Mouse (Mus musculus): ENCODE data around the gene Nedd4. TPM values are rescaled to one million over a fixed set of nuclear protein-coding genes. Genes with fewer than 3 reads are reported as not detected.
A peak's percentile ranks its signal among the peaks of the same experiment; 100 is the strongest.

The Nedd4 gene
- total RNA-seq, 2 experiments from 2014 or later = 250 to 283 TPM

DNA sequence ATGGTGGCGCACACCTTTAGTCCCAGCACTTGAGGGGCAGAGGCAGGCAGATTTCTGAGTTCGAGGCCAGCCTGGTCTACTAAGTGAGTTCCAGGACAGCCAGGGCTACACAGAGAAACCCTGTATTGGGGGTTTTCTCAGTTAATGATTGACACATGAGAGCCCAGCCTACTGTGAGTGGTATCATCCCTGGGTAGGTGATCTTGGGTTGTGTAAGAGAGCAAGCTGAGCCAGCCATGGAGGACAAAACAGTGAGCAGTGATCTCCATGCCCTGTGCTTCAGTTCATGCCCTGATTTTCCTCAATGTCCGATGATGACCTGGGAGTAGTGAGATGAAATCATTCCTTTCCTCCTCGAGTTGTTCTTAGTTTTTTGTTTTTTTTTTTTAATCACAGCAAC lies 112.9 kb downstream of the Nedd4 start:
- DNase-seq = no peak
- intact Hi-C loops (cut with DNase I) = no loop called here

DNA sequence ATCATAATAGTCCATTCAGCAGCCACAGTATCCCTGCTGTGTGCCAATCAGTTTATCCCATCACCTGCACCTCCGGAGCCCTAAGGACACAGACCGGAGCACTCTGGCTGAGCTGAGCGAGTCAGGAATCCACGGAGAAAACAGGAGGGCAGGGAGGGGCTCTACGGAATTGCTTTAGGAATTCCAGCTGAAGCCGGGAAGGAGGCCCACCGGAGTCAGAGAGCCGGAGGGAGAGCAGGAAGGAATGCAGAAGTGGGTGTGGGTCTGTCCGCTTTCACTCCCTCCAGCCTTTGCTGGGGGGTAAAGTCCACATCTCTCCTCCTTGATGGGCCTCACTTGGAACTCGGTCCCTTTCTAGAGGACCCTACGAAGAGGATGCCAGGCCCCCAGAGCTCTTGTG lies 116.9 kb downstream of the Nedd4 start:
- no peak for DNase-seq

DNA sequence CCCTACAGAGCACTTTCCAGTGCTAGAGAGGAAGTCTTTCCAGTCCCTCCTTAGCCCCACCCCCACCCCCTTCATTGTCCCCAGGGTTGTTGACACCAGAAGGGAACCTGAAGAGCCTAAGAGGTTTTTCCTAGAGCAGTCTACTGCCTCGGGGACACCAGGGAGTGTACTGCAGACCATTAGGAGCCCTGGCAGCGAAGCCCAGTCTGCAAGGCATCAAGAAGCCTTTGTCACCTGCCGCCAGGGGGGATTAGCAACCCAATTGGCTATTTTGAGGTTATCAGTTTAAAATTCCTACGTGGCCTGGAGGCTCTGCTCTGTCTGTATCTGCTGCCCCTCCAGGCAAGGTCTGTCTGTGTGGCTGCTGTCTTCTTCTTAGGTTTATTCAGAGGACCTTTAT lies 117.6 kb downstream of the Nedd4 start:
- intact Hi-C loops (cut with DNase I) = no loop called here
- DNase-seq = no peak

More for the DNA sequence above, 116.9 kb downstream of the Nedd4 start:
- intact Hi-C loops (cut with DNase I) = no loop called here

DNA sequence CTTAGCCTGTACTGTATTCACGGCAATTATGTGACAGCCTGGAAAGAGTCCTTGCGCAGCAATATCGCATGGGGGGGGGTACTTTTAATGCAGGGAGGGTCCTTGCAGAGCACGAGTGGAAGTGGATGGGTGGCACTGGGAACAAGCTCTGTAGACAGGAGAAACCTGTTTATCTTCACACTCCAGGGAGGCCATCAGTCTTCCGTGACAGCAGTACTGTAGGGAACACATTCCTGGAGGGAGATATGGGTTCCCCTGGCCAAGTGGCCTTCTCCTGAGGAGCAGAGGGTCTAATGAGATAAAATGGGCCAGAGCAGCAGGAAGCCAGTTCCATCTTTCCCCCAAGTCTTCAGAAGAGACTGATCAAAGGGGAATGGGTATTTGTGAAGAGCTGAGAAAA lies 118.5 kb downstream of the Nedd4 start:
- DNase-seq = no peak
- intact Hi-C loops (cut with DNase I) = no loop called here

DNA sequence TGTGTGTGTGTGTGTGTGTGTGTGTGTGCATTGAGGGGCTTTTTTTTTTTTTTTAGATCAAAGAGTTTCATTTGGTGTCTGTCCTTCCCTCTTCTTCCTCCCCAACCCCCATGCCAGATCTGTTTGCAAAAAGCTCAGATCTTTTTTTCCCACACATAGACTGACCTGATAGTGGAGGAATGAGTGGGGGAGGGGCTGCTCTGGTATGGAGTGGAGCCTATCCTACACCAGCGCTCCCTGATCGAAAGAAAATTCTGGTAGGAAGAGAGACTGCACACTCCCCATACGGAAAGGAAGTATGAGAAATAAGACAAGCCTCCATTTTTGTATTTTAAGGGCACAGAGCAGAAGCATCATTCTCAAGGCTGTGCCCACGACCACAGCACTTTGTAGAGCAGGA lies 119.3 kb downstream of the Nedd4 start:
- DNase-seq = no peak
- intact Hi-C loops (cut with DNase I) = no loop called here

DNA sequence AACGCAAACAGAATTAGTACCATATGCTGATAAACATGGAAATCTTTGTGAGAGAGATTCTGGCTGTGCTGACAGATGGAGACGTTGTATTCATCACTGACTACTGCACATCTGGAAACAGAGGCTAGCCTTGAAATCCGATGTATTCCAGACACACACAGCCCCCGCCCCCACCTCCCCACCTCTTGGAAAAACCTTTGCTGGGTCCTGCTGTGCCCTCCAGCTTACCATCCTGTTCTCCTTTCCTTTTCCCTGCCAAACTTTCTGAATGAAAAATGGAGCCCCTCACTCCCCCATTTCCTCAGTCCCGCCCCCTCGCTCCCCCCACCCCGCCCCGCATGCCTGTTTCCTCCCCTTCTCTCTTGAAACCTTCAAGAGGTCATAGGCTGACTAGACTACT lies 120.0 kb downstream of the Nedd4 start:
- DNase-seq = no peak
- intact Hi-C loops (cut with DNase I) = no loop called here

DNA sequence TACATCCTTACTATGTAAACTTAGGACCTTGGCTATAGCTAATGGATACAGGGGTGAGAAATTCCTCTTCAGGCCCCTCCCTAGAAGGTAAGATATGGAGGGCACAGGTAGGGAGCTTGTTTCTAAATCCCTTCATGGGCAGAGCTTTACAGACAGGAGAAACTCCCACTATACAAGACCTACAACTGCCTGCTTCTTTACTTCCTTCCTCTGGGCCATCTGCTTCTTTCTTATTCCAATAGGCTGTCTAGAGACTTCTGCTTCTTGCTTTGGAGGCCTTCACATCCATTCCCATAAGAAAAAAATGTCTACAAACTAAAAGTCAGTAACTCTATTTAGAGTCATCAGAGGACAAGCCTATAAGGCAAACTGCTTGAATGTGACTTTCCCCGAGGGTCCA lies 125.6 kb downstream of the Nedd4 start:
- intact Hi-C loops (cut with DNase I) = no loop called here
- DNase-seq = no peak

DNA sequence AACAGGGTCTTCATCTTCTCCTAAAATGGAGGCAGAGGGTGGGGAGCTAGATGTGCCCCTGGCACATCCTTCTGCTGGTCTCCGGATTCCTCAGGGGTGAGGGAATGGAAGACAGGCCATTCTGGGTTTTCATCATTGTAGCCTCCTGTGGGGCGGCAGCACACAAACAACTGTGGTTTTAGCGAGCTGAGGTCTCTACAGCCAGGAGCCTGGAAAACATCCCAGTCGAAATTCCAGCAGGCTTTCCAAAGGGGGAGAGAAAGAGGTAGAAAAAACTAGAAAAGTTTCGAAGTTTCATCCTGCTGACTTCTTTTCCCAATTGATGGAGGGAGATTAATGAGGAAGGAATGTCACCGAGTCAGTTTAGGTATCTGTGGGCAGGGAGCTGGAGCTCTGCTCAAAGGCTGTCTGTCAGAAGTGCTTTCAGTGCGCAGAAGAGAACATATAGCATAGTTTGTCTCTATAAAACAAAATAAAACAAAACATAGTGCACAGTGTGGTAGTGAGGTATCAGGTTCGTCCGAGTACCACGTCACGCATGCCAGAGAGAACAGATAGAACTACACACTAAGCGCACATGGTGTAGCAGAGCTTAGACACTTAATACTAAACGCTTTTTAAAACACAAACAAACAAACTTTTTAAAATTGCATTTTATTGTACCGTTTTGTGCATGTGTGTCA lies 128.5 kb downstream of the Nedd4 start:
- intact Hi-C loops (cut with DNase I) = no loop called here
- DNase-seq = no peak

DNA sequence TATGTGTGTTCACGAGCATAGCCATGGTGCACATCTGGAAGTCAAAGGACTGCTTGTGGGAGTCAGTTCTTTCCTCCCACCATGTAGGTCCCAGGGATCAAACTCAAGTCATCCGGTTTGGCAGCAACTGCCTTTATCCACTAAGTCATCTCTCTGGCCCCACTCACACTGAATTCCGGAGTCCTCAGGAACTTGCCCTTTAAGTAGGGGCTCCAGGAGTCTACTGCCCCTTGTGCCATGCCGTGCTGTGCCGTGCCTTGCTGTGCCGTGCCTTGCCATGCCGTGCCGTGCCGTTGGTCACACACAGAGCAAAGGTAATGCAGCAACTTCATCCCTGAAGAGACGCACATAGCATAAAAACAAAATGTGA lies 129.1 kb downstream of the Nedd4 start:
- intact Hi-C loops (cut with DNase I) = no loop called here
- DNase-seq = no peak

DNA sequence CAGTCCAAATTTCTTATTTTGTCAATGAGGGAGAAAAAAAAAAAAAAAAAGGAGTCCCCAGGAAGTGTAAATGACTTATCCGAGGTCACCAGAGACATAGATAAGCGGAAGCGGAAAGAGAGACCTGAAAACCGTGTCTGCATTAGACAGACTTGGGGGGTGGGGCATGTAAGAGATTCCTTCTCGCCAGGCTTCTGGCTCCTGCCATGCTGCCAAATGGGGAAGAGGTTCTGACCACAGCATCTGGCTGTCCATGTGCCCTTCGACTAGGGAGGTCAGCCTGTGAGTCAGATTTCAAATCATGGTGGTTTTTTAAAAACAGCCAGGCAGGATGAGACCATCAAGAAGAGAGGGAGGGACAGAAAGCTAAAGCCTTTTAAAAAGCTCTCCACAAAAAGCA lies 129.5 kb downstream of the Nedd4 start:
- intact Hi-C loops (cut with DNase I) = no loop called here
- peak; percentile 21 to 22 for DNase-seq

GRCm38 (mm10) chr9:72795243-72795642 lies 133.1 kb downstream of the Nedd4 start:
- no peak for DNase-seq
- intact Hi-C loops (cut with DNase I) = no loop called here

DNA sequence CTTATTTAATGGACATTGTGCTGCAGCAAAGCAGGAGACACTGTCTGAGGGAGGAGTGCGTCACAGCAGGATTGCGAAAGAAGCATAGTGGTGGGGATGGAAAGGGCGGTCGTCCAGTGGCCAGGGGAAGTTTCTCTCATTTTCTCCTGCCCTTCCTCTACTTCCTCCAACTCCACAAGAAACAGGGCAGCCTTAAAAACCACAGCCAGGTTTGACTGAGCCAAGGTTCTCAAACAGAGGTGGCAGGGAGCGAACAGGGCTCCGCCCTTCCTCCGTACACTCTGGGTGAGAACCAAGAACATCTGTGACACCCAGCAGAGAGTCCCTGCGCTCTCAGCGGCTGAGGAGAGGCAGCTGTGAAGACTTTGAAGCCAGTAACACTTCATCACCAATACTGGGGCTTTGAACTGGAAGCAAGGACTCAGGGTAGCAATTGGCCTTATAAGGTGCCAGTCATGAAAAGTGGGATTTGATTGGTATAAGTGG lies 135.0 kb downstream of the Nedd4 start:
- intact Hi-C loops (cut with DNase I) = no loop called here

More for the DNA sequence above, 135.0 kb downstream of the Nedd4 start:
- peak; percentile 44 to 57 for DNase-seq

Other genes with a start within 250 kb of the Nedd4 start
- under 1 TPM; 0.10 to 0.31 TPM for gene Mns1, start 224.3 kb upstream of the Nedd4 start, total RNA-seq (2021)
- 1 to 10 TPM; 1.1 to 1.9 TPM for gene Tex9, start 170.1 kb upstream of the Nedd4 start, total RNA-seq (2021)
- gene Rfx7, start 130.1 kb upstream of the Nedd4 start, total RNA-seq (2021) = 10 to 100 TPM; 19.2 to 19.9 TPM
- gene Prtg, start 144.5 kb downstream of the Nedd4 start, total RNA-seq (2021) = under 1 TPM; 0.10 to 0.26 TPM